Mouse (Mus musculus): ENCODE measurements around the gene Syt12.

DNA sequence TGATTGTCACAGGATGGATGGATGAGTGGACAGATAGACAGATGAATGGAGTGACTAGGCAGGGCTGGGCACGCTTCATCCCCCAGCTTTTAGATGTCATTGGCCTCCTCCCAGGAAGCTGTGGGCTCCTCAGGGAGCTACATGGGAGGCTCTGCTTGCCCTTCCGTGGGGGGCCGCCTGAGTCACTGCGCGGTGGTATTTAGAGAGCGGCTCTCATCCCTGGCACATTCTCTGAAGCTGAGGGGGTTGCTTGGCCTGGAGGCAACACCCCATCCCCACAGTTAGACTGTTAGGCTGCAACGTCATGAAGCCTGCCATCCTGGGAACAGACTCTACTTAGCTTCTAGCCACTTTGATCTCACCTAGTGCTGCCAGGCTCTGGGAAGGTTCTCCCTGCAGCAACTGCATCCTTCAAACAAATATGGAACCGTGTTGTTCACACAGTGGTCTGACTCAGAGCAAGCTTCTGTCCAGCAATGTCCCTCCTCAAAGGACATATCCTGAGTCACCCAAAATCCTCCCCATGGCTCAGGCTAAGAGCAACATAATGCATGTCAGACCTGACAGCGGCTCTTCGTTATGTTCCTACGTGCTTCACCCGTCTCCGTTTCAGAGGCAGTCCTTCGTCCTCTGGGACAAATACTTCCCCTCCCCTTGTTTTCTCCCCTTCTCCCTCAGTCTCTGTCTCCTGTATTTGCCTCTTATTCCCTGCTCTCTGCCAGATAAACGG is 22.0 kb downstream of the Syt12 start:
- no peak for TF ChIP-seq EP300 (IDR thresholded peaks at IDR 0.05; ENCODE audit: low read depth)
- no peak for TF ChIP-seq CTCF (IDR thresholded peaks at IDR 0.05; ENCODE audit: low read depth)
